Mouse (Mus musculus) testis, adult 2 months (tissue): ENCODE data around the gene Dgat2.

Experiments used
- CTCF ChIP-seq: fragments of 200-500 bp; IDR thresholded peaks from 2 replicates; pipeline ENCODE4 v1.5.1; 2012; ENCODE audit warnings: low read depth, mild to moderate bottlenecking, inconsistent platforms, low read length, moderate library complexity; ENCODE audit not compliant: control insufficient read depth, insufficient read depth, insufficient replicate concordance
- POLR2A ChIP-seq: fragments of 200-500 bp; IDR thresholded peaks from 2 replicates; pipeline ENCODE4 v1.6.1; 2012; ENCODE audit warnings: low read depth, mild to moderate bottlenecking, inconsistent platforms, low read length, moderate library complexity; ENCODE audit not compliant: control insufficient read depth

DNA sequence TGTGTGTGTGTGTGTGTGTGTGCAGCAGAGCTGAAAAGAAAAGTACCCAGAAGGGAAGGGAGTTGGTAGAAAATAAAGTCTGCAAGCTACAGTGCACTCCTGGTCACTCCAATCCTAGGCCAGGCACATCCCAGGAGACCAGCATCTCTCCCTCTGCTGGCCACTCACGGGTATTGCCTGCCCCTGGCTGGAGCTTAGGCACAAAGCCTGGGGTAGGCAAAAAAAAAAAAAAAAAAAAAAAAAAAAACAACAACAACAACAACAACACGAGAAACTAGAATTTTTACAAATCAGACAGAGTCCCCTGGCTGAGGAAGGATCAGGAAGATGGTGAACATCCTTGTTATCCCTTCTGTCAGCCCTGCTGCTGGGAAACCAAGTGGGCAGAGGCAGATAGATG is 46.9 kb upstream of the Dgat2 start:
- TF ChIP-seq CTCF (peak; percentile 66; the same call in 1 of the 2 replicates), POLR2A (no peak)
